Mouse (Mus musculus) stomach, postnatal 0 days (tissue): ENCODE measurements around the gene Nsl1.

Experiments used
- CTCF ChIP-seq: IDR thresholded peaks from 2 replicates; pipeline ENCODE4 v1.5.1; 2016; ENCODE audit warnings: antibody characterized with exemption, low read depth, mild to moderate bottlenecking, moderate library complexity
- EP300 ChIP-seq: optimal IDR thresholded peaks from 2 replicates; pipeline ENCODE3; 2016; ENCODE audit warnings: antibody characterized with exemption

GRCm38 (mm10) chr1:191071613-191072012 is 8.8 kb downstream of the Nsl1 start:
- TF ChIP-seq EP300 (no peak), CTCF (no peak)
